Mouse (Mus musculus) G1E (cell line): Measurements from ENCODE around the gene Slx4ip.

Experiments
- CTCF ChIP-seq: IDR thresholded peaks from 2 replicates; pipeline ENCODE4 v1.5.1; 2012; ENCODE audit warnings: low read depth, low read length, inconsistent platforms, mixed read lengths
- GATA1 ChIP-seq: IDR thresholded peaks from 2 replicates; pipeline ENCODE4 v1.6.1; 2012; ENCODE audit warnings: borderline replicate concordance, low read length, inconsistent platforms, mixed read lengths
- GATA2 ChIP-seq: IDR thresholded peaks from 2 replicates; pipeline ENCODE4 v1.6.1; 2012; ENCODE audit warnings: low read depth, low read length, inconsistent platforms, borderline replicate concordance
- POLR2AphosphoS5 ChIP-seq: IDR thresholded peaks from 2 replicates; pipeline ENCODE4 v1.6.1; 2012; ENCODE audit warnings: low read depth, low read length, inconsistent platforms; ENCODE audit not compliant: insufficient replicate concordance

DNA sequence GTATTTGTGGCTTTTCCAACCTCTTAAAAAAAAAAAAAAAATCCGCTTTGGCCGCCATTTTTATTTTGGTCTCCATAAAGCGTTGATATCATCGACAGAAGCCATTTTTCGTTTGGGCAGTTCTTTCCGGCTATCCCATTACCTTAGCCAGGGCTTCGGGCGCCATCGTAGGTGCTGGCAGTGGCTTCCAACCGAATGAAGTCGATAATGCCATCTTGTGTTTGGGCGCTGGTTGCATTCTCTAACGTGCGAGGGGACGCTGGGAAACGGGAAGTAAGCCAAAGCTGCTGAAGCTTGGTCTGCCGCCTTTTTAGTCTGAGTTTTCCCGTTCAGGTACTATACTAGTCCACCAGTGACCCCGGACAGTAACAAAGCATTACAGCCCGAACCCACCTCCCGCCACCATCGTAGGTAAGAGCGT, 943 bp downstream of the Slx4ip start:
- TF ChIP-seq CTCF (no peak), POLR2AphosphoS5 (no peak), GATA1 (no peak), GATA2 (no peak)
